Mouse (Mus musculus): Measurements from ENCODE around the gene Hspa1b. TPM values are rescaled to one million over a fixed set of nuclear protein-coding genes. Genes with fewer than 3 reads are reported as not detected.
A peak's percentile ranks its signal among the peaks of the same experiment; 100 is the strongest.
"Not testable (repeated sequence)": the region's sequence is repeated elsewhere in the genome, so short reads cannot be mapped to it uniquely, and the experiment has no call there.

The Hspa1b gene
- polyA plus RNA-seq, 1 experiment from 2014 or later, result 2.6 TPM

DNA sequence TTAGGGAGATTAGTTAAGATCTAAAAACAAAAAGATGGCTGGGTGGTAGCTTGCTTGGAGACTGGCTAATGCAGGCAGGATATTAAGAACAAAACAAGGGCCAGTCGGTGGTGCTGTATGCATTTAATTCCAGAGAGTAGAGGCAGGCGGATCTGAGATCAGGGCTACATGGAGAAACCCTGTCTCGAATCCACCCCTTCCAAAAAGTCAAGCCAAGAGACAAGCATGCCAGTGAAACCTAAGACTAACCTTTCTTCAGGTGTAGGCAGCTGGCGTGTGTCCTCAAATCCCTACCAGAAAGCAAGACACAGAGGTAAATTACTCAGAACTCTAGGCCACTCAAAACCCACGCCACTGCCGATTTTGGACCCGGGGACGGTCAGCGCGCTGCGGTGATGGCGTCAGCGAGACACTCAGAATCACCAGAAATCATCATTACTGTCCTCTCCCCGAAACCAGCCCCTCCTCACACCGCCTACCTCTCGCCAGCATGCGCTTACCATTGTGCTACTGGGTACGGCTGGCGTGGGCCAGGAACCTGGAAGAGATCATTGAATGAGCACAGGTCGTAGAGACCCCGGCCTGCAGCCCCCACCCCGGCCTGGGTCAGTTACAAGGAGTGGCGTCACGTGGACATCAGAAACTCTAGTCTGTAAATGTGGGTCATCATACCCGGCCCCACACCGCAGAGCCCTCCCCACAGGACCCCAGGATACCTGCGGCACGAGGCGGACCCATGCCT, 7.2 kb downstream of the Hspa1b start:
- H3K4me3 ChIP-seq (replicated peaks; ENCODE audit: low read depth, low read length), result peak overlapping the region; percentile 91
- H3K36me3 ChIP-seq (ENCODE audit: insufficient read depth, low read length), result peaks cover 14% of the 10 kb centered on the region
- WGBS, result under 1% methylated on average over 29 of the region's 29 CpGs
- no peaks in the 10 kb centered on the region for H3K9me3 ChIP-seq (replicated peaks; ENCODE audit: low read length)
- peak overlapping the region; percentile 84 for H3K9ac ChIP-seq (ENCODE audit: low read depth, low read length)
- TF ChIP-seq CTCF (IDR thresholded peaks at IDR 0.05; ENCODE audit: low read depth), result no peak
- H3K27me3 ChIP-seq (ENCODE audit: insufficient read depth, low read length), result no peaks in the 10 kb centered on the region
- peak overlapping the region; percentile 62 for H3K4me2 ChIP-seq (ENCODE audit: low read length)
- H3K27ac ChIP-seq, result peak overlapping the region; percentile 87
- no peak for ATAC-seq (replicated peaks; ENCODE audit: low FRiP score, low read depth)
- 0 out of 2 replicates have a peak, but pooled peaks cover 4% of the 10 kb centered on the region for H3K4me1 ChIP-seq (replicated peaks; ENCODE audit: insufficient read depth, low read length)
- DNase-seq (ENCODE audit: low spot score), result no peak

GRCm38 (mm10) chr17:34950514-34951455, 8.3 kb downstream of the Hspa1b start:
- Histone ChIP-seq H3K27me3 (ENCODE audit: insufficient read depth, low read length) (no peaks in the 10 kb centered on the region), H3K4me2 (ENCODE audit: low read length) (peak overlapping the region; percentile 62), H3K9me3 (replicated peaks; ENCODE audit: low read length) (no peaks in the 10 kb centered on the region), H3K4me1 (replicated peaks; ENCODE audit: insufficient read depth, low read length) (0 out of 2 replicates have a peak, but pooled peaks cover 4% of the 10 kb centered on the region), H3K36me3 (ENCODE audit: insufficient read depth, low read length) (peaks cover 14% of the 10 kb centered on the region), H3K9ac (ENCODE audit: low read depth, low read length) (peak overlapping the region; percentile 84), H3K4me3 (replicated peaks; ENCODE audit: low read depth, low read length) (peak overlapping the region; percentile 91), H3K27ac (peak overlapping the region; percentile 87)
- WGBS, result 17% methylated on average over 10 of the region's 10 CpGs
- DNase-seq (ENCODE audit: low spot score), result no peak
- no peak for ATAC-seq (replicated peaks; ENCODE audit: low FRiP score, low read depth)
- TF ChIP-seq CTCF (IDR thresholded peaks at IDR 0.05; ENCODE audit: low read depth), result peak; percentile 48

DNA sequence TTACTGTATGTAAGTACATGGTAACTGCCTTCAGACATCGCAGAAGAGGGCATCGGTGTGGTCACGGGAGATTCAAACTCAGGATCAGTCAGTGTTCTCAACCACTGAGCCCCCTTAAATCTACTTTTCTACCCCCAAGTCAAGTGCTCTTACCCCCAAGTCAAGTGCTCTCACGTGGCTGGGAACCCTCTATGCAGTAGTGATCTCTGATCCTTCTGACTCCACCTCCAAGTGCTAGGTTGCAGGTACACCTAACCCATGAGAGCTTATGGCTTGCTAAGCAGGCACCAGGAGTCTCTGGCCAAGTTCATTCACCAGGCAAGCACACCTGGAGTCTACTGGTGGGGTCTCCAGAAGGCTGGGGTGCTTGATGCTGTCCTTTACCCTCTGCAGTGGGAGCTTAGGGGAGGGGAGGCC, 9.5 kb downstream of the Hspa1b start:
- Histone ChIP-seq H3K4me3 (replicated peaks; ENCODE audit: low read depth, low read length) (no peak overlapping the region), H3K27ac (0 out of 2 replicates have a peak overlapping the region, but pooled peaks have one; percentile 1), H3K9ac (ENCODE audit: low read depth, low read length) (no peak overlapping the region), H3K4me1 (replicated peaks; ENCODE audit: insufficient read depth, low read length) (0 out of 2 replicates have a peak, but pooled peaks cover 4% of the 10 kb centered on the region), H3K9me3 (replicated peaks; ENCODE audit: low read length) (no peaks in the 10 kb centered on the region), H3K27me3 (ENCODE audit: insufficient read depth, low read length) (no peaks in the 10 kb centered on the region), H3K36me3 (ENCODE audit: insufficient read depth, low read length) (peaks cover 14% of the 10 kb centered on the region), H3K4me2 (ENCODE audit: low read length) (no peak overlapping the region)
- 50% methylated on average over 4 of the region's 4 CpGs for WGBS
- DNase-seq (ENCODE audit: low spot score), result no peak
- no peak for ATAC-seq (replicated peaks; ENCODE audit: low FRiP score, low read depth)
- no peak for TF ChIP-seq CTCF (IDR thresholded peaks at IDR 0.05; ENCODE audit: low read depth)

DNA sequence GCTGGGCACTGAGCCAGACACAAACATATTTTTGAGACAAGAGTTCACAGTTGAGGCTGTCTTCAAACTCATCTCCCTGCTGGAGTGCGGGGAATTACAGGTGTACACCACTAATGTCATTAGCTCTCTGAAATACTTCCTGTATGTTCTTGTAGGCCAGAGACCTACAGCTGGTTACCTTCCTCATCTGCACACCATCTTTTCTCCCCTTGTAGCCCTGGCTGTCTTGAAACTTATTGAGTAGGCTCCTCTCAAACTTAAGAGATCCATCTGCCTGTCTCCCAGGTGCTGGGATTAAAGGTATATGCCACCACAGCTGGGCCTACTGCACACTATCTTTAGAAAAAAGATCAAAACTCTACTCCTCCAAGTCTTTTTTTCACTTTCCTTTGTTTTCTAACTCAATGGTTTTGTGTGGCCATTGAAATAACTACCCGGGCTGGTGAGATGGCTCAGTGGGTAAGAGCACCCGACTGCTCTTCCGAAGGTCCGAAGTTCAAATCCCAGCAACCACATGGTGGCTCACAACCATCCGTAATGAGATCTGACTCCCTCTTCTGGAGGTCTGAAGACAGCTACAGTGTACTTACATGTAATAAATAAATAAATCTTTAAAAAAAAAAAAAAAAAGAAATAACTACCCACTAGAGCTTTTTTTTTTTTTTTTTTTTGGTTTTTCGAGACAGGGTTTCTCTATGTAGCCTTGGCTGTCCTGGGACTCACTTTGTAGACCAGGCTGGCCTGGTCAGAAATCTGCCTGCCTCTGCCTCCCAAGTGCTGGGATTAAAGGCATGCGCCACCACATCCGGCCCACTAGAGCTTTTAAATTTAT, 10.1 kb downstream of the Hspa1b start:
- TF ChIP-seq CTCF (IDR thresholded peaks at IDR 0.05; ENCODE audit: low read depth), result 0 out of 2 replicates have a peak, but pooled peaks have one; percentile 21
- Histone ChIP-seq H3K36me3 (ENCODE audit: insufficient read depth, low read length) (peaks cover 14% of the 10 kb centered on the region), H3K27ac (peak overlapping the region; percentile 25; the same call in 1 of the 2 replicates)
- not testable (repeated sequence) for H3K4me1 ChIP-seq (replicated peaks; ENCODE audit: insufficient read depth, low read length); H3K9ac ChIP-seq (ENCODE audit: low read depth, low read length); ATAC-seq (replicated peaks; ENCODE audit: low FRiP score, low read depth); H3K4me3 ChIP-seq (replicated peaks; ENCODE audit: low read depth, low read length); H3K9me3 ChIP-seq (replicated peaks; ENCODE audit: low read length); H3K27me3 ChIP-seq (ENCODE audit: insufficient read depth, low read length); H3K4me2 ChIP-seq (ENCODE audit: low read length); DNase-seq (ENCODE audit: low spot score)
- 57% methylated on average over 9 of the region's 9 CpGs for WGBS

DNA sequence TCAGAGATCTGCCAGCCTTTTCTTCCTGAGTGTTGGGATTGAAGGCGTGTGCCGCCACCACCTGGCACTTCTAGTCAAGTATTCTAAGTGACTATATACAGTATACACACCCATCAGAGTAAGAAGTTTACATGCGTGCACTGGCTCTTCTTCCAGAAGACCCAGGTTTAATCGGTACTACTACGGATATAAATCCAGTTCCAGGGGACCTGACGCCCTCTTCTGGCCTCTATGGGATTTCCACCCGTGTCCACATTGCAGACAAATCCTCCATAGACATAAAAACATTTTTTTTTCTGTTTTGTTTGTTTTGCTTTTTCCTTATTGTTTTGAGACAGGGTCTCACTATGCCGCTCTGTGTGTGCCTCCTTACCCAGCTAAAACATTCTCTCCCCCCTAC, 11.4 kb downstream of the Hspa1b start:
- ATAC-seq (replicated peaks; ENCODE audit: low FRiP score, low read depth), result no peak
- peak; percentile 73 for TF ChIP-seq CTCF (IDR thresholded peaks at IDR 0.05; ENCODE audit: low read depth)
- DNase-seq (ENCODE audit: low spot score), result peak; percentile 79

More for the DNA sequence above, 11.4 kb downstream of the Hspa1b start:
- Histone ChIP-seq H3K4me2 (ENCODE audit: low read length) (no peak overlapping the region), H3K9ac (ENCODE audit: low read depth, low read length) (no peak overlapping the region), H3K4me1 (replicated peaks; ENCODE audit: insufficient read depth, low read length) (0 out of 2 replicates have a peak, but pooled peaks cover 4% of the 10 kb centered on the region), H3K27ac (no peak overlapping the region), H3K4me3 (replicated peaks; ENCODE audit: low read depth, low read length) (no peak overlapping the region), H3K36me3 (ENCODE audit: insufficient read depth, low read length) (peaks cover 14% of the 10 kb centered on the region), H3K9me3 (replicated peaks; ENCODE audit: low read length) (no peaks in the 10 kb centered on the region), H3K27me3 (ENCODE audit: insufficient read depth, low read length) (no peaks in the 10 kb centered on the region)
- WGBS, result 17% methylated on average over 8 of the region's 8 CpGs
